Comparison of ENCODE assay signal across 16 mouse cellular contexts in genomic region chr10:17569577-17570113, GRCm38 (mm10).
A peak's percentile ranks its signal among the peaks of the same experiment; 100 is the strongest.
DNase-seq lines count a peak whose midpoint lies in the region; TF ChIP-seq lines count a peak whose summit lies in the region.
"Had no signal": no experiment of that assay in that cellular context is flagged by ENCODE, and none has a peak within 500 bp of the region (broad histone marks: within the 10 kb centered on the region; RNA-seq: fewer than 3 reads in every experiment).

No protein-coding gene starts in this region.

- no peaks in the 10 kb centered on the region for H3K9me3 ChIP-seq in embryonic facial prominence, embryonic 10.5 days
- H3K9me3 ChIP-seq: embryonic facial prominence, embryonic 15.5 days; forebrain, embryonic 12.5 days; heart, embryonic 13.5 days; liver, embryonic 15.5 days; midbrain, embryonic 10.5 days; neural tube, embryonic 13.5 days had no signal

- no peaks in the 10 kb centered on the region for H3K36me3 ChIP-seq in testis, adult 2 months (ENCODE audit: control insufficient read depth, insufficient read depth, low read length)
- no peaks in the 10 kb centered on the region for H3K36me3 ChIP-seq in embryonic facial prominence, embryonic 10.5 days (replicated peaks)
- H3K36me3 ChIP-seq: embryonic facial prominence, embryonic 15.5 days; forebrain, embryonic 12.5 days; heart, embryonic 13.5 days; liver, embryonic 15.5 days; midbrain, embryonic 10.5 days; neural tube, embryonic 13.5 days had no signal

- H3K4me1 ChIP-seq in testis, adult 2 months (ENCODE audit: control insufficient read depth, insufficient read depth, low read length): peaks cover under 1% of the 10 kb centered on the region; the same call in 1 of the 2 replicates
- H3K4me1 ChIP-seq in embryonic facial prominence, embryonic 10.5 days: no peaks in the 10 kb centered on the region; the same call in 1 of the 2 replicates
- H3K4me1 ChIP-seq: embryonic facial prominence, embryonic 15.5 days; forebrain, embryonic 12.5 days; midbrain, embryonic 10.5 days; neural tube, embryonic 13.5 days had no signal

- H3K27ac ChIP-seq in testis, adult 2 months (ENCODE audit: control insufficient read depth, insufficient read depth, low read depth, low read length): peak overlapping the region; percentile 49
- H3K27ac ChIP-seq in embryonic facial prominence, embryonic 10.5 days (replicated peaks): no peak overlapping the region
- H3K27ac ChIP-seq: embryonic facial prominence, embryonic 15.5 days; forebrain, embryonic 12.5 days; heart, embryonic 13.5 days; liver, embryonic 15.5 days; midbrain, embryonic 10.5 days; neural tube, embryonic 13.5 days had no signal

- H3K4me3 ChIP-seq in testis, adult 2 months (ENCODE audit: control insufficient read depth, low read depth, low read length): no peak overlapping the region
- no peak overlapping the region for H3K4me3 ChIP-seq in embryonic facial prominence, embryonic 10.5 days
- H3K4me3 ChIP-seq: embryonic facial prominence, embryonic 15.5 days; forebrain, embryonic 12.5 days; heart, embryonic 13.5 days; liver, embryonic 15.5 days; midbrain, embryonic 10.5 days; neural tube, embryonic 13.5 days had no signal

- DNase-seq in testis, postnatal 10 days (ENCODE audit: low spot score): no peak
- peak; percentile 83 for DNase-seq in kidney, adult 9 months
- peak; percentile 85 for DNase-seq in large intestine, adult 2 months (ENCODE audit: low read depth, low spot score)
- DNase-seq in layer of hippocampus, adult 11-12 months (ENCODE audit: low spot score): no peak
- DNase-seq in embryonic facial prominence, embryonic 10.5 days (ENCODE audit: low spot score): no peak
- DNase-seq in B cell, adult 2 months: no peak
- DNase-seq: adrenal gland, postnatal 10 days; cerebellum, adult 8-10 months; right cerebral cortex, postnatal 4 days had no signal

- no peak for TF ChIP-seq CTCF in testis, adult 2 months (IDR thresholded peaks at IDR 0.05; ENCODE audit: control insufficient read depth, insufficient read depth, insufficient replicate concordance, low read depth, low read length)

- 38% methylated on average over 6 of the region's 6 CpGs for WGBS in large intestine, adult 2 months
- whole genome bisulfite sequencing in embryonic facial prominence, embryonic 10.5 days: 88% methylated on average over 6 of the region's 6 CpGs

- H3K27me3 ChIP-seq in testis, adult 2 months (ENCODE audit: control insufficient read depth, insufficient read depth, low read length): no peaks in the 10 kb centered on the region
- no peaks in the 10 kb centered on the region for H3K27me3 ChIP-seq in embryonic facial prominence, embryonic 10.5 days (replicated peaks; ENCODE audit: low read depth, poor library complexity, severe bottlenecking)
- H3K27me3 ChIP-seq: embryonic facial prominence, embryonic 15.5 days; forebrain, embryonic 12.5 days; heart, embryonic 13.5 days; liver, embryonic 15.5 days; neural tube, embryonic 13.5 days had no signal

- TF ChIP-seq POLR2A in testis, adult 2 months (IDR thresholded peaks at IDR 0.05; ENCODE audit: control insufficient read depth, low read depth, low read length): no peak

Comparison
In these comparisons a context has a peak if more than half of its experiments do, and no peak if none do; other contexts are left out.
1. DNase-seq: peak in kidney, adult 9 months (single experiment) and large intestine, adult 2 months (single experiment); none in testis, postnatal 10 days (single experiment), layer of hippocampus, adult 11-12 months (single experiment), embryonic facial prominence, embryonic 10.5 days (single experiment) and B cell, adult 2 months (0 of 2).